Mouse (Mus musculus): ENCODE results near the gene Epb41l2.

Gene Epb41l2

GRCm38 (mm10) chr10:25359208-25359958, at the start of gene Epb41l2:
Epb41l2 (plus strand) TSS chr10:25359798.
- in situ Hi-C loops (cut with MboI; ENCODE audit: low sequenced_read_pairs): no loop called here

GRCm38 (mm10) chr10:25309996-25310395, 49.6 kb upstream of the Epb41l2 start:
- in situ Hi-C loops (cut with MboI; ENCODE audit: low sequenced_read_pairs): no loop called here

- in situ Hi-C loops (cut with MboI; ENCODE audit: low sequenced_read_pairs): no loop called here
These were observed 48.9 kb upstream of the Epb41l2 start for GRCm38 (mm10) chr10:25310736-25311135.

- in situ Hi-C loops (cut with MboI; ENCODE audit: low sequenced_read_pairs): no loop called here
These were observed 47.9 kb upstream of the Epb41l2 start for GRCm38 (mm10) chr10:25311554-25312212.

- in situ Hi-C loops (cut with MboI; ENCODE audit: low sequenced_read_pairs): no loop called here
These were observed 45.6 kb upstream of the Epb41l2 start for GRCm38 (mm10) chr10:25313856-25314584.

- in situ Hi-C loops (cut with MboI; ENCODE audit: low sequenced_read_pairs): no loop called here
These were observed 41.9 kb upstream of the Epb41l2 start for GRCm38 (mm10) chr10:25317665-25318064.

- in situ Hi-C loops (cut with MboI; ENCODE audit: low sequenced_read_pairs): no loop called here
These were observed 41.2 kb upstream of the Epb41l2 start for GRCm38 (mm10) chr10:25318405-25318804.

- in situ Hi-C loops (cut with MboI; ENCODE audit: low sequenced_read_pairs): no loop called here
These were observed 40.1 kb upstream of the Epb41l2 start for GRCm38 (mm10) chr10:25319531-25319930.

- in situ Hi-C loops (cut with MboI; ENCODE audit: low sequenced_read_pairs): no loop called here
These were observed 38.4 kb upstream of the Epb41l2 start for GRCm38 (mm10) chr10:25321198-25321597.

GRCm38 (mm10) chr10:25325690-25326089, 33.9 kb upstream of the Epb41l2 start:
- in situ Hi-C loops (cut with MboI; ENCODE audit: low sequenced_read_pairs): no loop called here

GRCm38 (mm10) chr10:25327511-25327910, 32.1 kb upstream of the Epb41l2 start:
- in situ Hi-C loops (cut with MboI; ENCODE audit: low sequenced_read_pairs): no loop called here

GRCm38 (mm10) chr10:25330094-25330493, 29.5 kb upstream of the Epb41l2 start:
- in situ Hi-C loops (cut with MboI; ENCODE audit: low sequenced_read_pairs): no loop called here

- in situ Hi-C loops (cut with MboI; ENCODE audit: low sequenced_read_pairs): no loop called here
These were observed 28.1 kb upstream of the Epb41l2 start for GRCm38 (mm10) chr10:25331321-25332049.

- in situ Hi-C loops (cut with MboI; ENCODE audit: low sequenced_read_pairs): no loop called here
These were observed 26.1 kb upstream of the Epb41l2 start for GRCm38 (mm10) chr10:25333390-25334079.

- in situ Hi-C loops (cut with MboI; ENCODE audit: low sequenced_read_pairs): no loop called here
These were observed 18.9 kb upstream of the Epb41l2 start for GRCm38 (mm10) chr10:25340675-25341074.

GRCm38 (mm10) chr10:25342801-25343200, 16.8 kb upstream of the Epb41l2 start:
- in situ Hi-C loops (cut with MboI; ENCODE audit: low sequenced_read_pairs): no loop called here

- in situ Hi-C loops (cut with MboI; ENCODE audit: low sequenced_read_pairs): no loop called here
These were observed 5.7 kb upstream of the Epb41l2 start for GRCm38 (mm10) chr10:25353941-25354340.

- in situ Hi-C loops (cut with MboI; ENCODE audit: low sequenced_read_pairs): no loop called here
These were observed 5.2 kb upstream of the Epb41l2 start for GRCm38 (mm10) chr10:25354390-25354789.

GRCm38 (mm10) chr10:25359959-25360811, 587 bp downstream of the Epb41l2 start:
- in situ Hi-C loops (cut with MboI; ENCODE audit: low sequenced_read_pairs): no loop called here

GRCm38 (mm10) chr10:25362235-25362634, 2.6 kb downstream of the Epb41l2 start:
- in situ Hi-C loops (cut with MboI; ENCODE audit: low sequenced_read_pairs): no loop called here

All from CH12F3 (cell line).